8 mouse cellular contexts compared by ENCODE assay signal in the genomic region with DNA sequence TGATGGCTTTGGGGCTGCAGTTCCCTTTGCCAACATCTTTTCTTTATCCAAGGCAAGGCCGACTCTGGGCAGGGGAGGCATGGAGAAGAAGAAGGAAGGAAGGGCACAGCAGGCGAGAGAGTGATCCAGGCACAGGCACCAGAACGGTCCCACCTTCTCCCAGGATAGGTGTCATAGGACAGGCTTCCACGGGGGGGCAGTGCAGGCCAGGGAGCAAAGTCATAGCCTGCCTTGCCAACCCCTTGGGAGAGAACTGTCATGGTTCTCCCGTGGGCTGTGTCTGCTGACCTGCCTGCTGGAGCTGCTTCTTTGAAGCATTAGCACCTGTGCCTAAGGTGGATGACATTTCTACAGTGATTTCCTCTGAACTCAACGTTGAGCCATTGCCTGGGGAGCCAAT. TPM values are rescaled to one million over a fixed set of nuclear protein-coding genes. Genes with fewer than 3 reads are reported as not detected.
DNase-seq lines count a peak whose midpoint lies in the region; ATAC-seq and TF ChIP-seq lines count a peak whose summit lies in the region.

No protein-coding gene starts in this region.

- no peaks in the 10 kb centered on the region for H3K79me2 ChIP-seq in MEL (ENCODE audit: control insufficient read depth, insufficient read depth, low read length, poor library complexity)

- H3K9ac ChIP-seq in MEL (ENCODE audit: control insufficient read depth, low read depth, low read length, poor library complexity, severe bottlenecking): no peak overlapping the region
- no peak overlapping the region for H3K9ac ChIP-seq in heart, embryonic 11.5 days (ENCODE audit: low read depth, low read length)
- H3K9ac ChIP-seq in kidney, embryonic 16.5 days (replicated peaks; ENCODE audit: low read length): no peak overlapping the region
- H3K9ac ChIP-seq in liver, postnatal 0 days (replicated peaks): no peak overlapping the region

- DNase-seq in MEL (ENCODE audit: low read depth, low spot score): no peak
- peak; percentile 89 for DNase-seq in brain, adult 2 months (ENCODE audit: low read depth, low spot score)
- peak; percentile 72 for DNase-seq in liver, postnatal 0 days
- DNase-seq in right cerebral cortex, adult 18-20 months: peak; percentile 72
- DNase-seq in urinary bladder, postnatal 4 days (ENCODE audit: low spot score in 2 of 2): peak; percentile 54 to 84

- 31% methylated on average over 6 of the region's 6 CpGs for WGBS in heart, embryonic 11.5 days (ENCODE audit: insufficient replicate concordance)
- WGBS in kidney, embryonic 16.5 days: 35% methylated on average over 6 of the region's 6 CpGs
- WGBS in liver, postnatal 0 days (ENCODE audit: insufficient replicate concordance): 31% methylated on average over 6 of the region's 6 CpGs

- peak; percentile 15 for TF ChIP-seq RAD21 in MEL (IDR thresholded peaks at IDR 0.05; ENCODE audit: low read depth, low read length)

- TF ChIP-seq EP300 in MEL (IDR thresholded peaks at IDR 0.05; ENCODE audit: low read depth in 1 of 2, low read length in 2 of 2): no peak
- TF ChIP-seq EP300 in liver, postnatal 0 days (IDR thresholded peaks at IDR 0.05; ENCODE audit: low read depth): no peak

- no peaks in the 10 kb centered on the region for H3K27me3 ChIP-seq in MEL (ENCODE audit: control insufficient read depth in 1 of 2, insufficient read depth in 2 of 2, low read length in 2 of 2)
- no peaks in the 10 kb centered on the region for H3K27me3 ChIP-seq in heart, embryonic 11.5 days (ENCODE audit: control insufficient read depth, insufficient read depth, low read length)
- H3K27me3 ChIP-seq in kidney, embryonic 16.5 days (ENCODE audit: insufficient read depth, low read length): no peaks in the 10 kb centered on the region
- no peaks in the 10 kb centered on the region for H3K27me3 ChIP-seq in liver, postnatal 0 days (ENCODE audit: insufficient read depth, low read length)

- no peak overlapping the region for H3K27ac ChIP-seq in MEL (ENCODE audit: control insufficient read depth, low read depth, low read length)
- H3K27ac ChIP-seq in embryonic fibroblast, embryonic 13.5 days (ENCODE audit: insufficient read depth, low read length): no peak overlapping the region
- H3K27ac ChIP-seq in heart, embryonic 11.5 days (ENCODE audit: low read depth, low read length): no peak overlapping the region
- no peak overlapping the region for H3K27ac ChIP-seq in kidney, embryonic 16.5 days (ENCODE audit: low read length)
- H3K27ac ChIP-seq in liver, postnatal 0 days (ENCODE audit: low read depth): no peak overlapping the region

- no peaks in the 10 kb centered on the region for H3K4me1 ChIP-seq in MEL (ENCODE audit: control insufficient read depth in 1 of 2, insufficient read depth in 2 of 2, low read length in 2 of 2)
- 0 out of 2 replicates have a peak, but pooled peaks cover 4% of the 10 kb centered on the region for H3K4me1 ChIP-seq in embryonic fibroblast, embryonic 13.5 days (ENCODE audit: control insufficient read depth, insufficient read depth, low read length)
- H3K4me1 ChIP-seq in heart, embryonic 11.5 days (ENCODE audit: control insufficient read depth, insufficient read depth, low read length): peaks cover 8% of the 10 kb centered on the region; the same call in 1 of the 2 replicates
- no peaks in the 10 kb centered on the region for H3K4me1 ChIP-seq in kidney, embryonic 16.5 days (ENCODE audit: insufficient read depth, low read length)
- H3K4me1 ChIP-seq in liver, postnatal 0 days (ENCODE audit: insufficient read depth): no peaks in the 10 kb centered on the region

- peaks cover 0 to 10% of the 10 kb centered on the region in 2 experiments; a peak in 2 of 4 replicates for H3K36me3 ChIP-seq in MEL (ENCODE audit: control insufficient read depth in 1 of 2, insufficient read depth in 2 of 2, low read length in 2 of 2)
- H3K36me3 ChIP-seq in heart, embryonic 11.5 days (ENCODE audit: control insufficient read depth, insufficient read depth, low read length): no peaks in the 10 kb centered on the region
- peaks cover 18% of the 10 kb centered on the region for H3K36me3 ChIP-seq in kidney, embryonic 16.5 days (ENCODE audit: insufficient read depth, low read length)
- H3K36me3 ChIP-seq in liver, postnatal 0 days (replicated peaks; ENCODE audit: insufficient read depth, low read length): peaks cover 20% of the 10 kb centered on the region

- H3K4me3 ChIP-seq in MEL (ENCODE audit: control insufficient read depth in 1 of 2, insufficient read depth in 1 of 2, low read depth in 2 of 2, low read length in 2 of 2): no peak overlapping the region
- no peak overlapping the region for H3K4me3 ChIP-seq in embryonic fibroblast, embryonic 13.5 days (ENCODE audit: insufficient read depth, low read length)
- H3K4me3 ChIP-seq in heart, embryonic 11.5 days (ENCODE audit: low read depth, low read length): no peak overlapping the region
- H3K4me3 ChIP-seq in kidney, embryonic 16.5 days (ENCODE audit: low read length): no peak overlapping the region
- no peak overlapping the region for H3K4me3 ChIP-seq in liver, postnatal 0 days (ENCODE audit: low read depth, low read length)

- no peaks in the 10 kb centered on the region for H3K9me3 ChIP-seq in MEL (replicated peaks; ENCODE audit: insufficient read depth, low read length)
- no peaks in the 10 kb centered on the region for H3K9me3 ChIP-seq in heart, embryonic 11.5 days (replicated peaks; ENCODE audit: control insufficient read depth, low read length)
- no peaks in the 10 kb centered on the region for H3K9me3 ChIP-seq in kidney, embryonic 16.5 days (ENCODE audit: low read length)
- no peaks in the 10 kb centered on the region for H3K9me3 ChIP-seq in liver, postnatal 0 days (ENCODE audit: low read length)

- 0 out of 2 replicates have a peak, but pooled peaks have one; percentile 18 for ATAC-seq in heart, embryonic 11.5 days (replicated peaks; ENCODE audit: insufficient number of reproducible peaks, low FRiP score, low TSS enrichment)
- peak; percentile 35; the same call in 1 of the 2 replicates for ATAC-seq in kidney, embryonic 16.5 days (ENCODE audit: low FRiP score, low TSS enrichment)
- ATAC-seq in liver, postnatal 0 days: 0 out of 2 replicates have a peak, but pooled peaks have one; percentile 48

- no peak overlapping the region for H3K4me2 ChIP-seq in heart, embryonic 11.5 days
- H3K4me2 ChIP-seq in kidney, embryonic 16.5 days (replicated peaks; ENCODE audit: low read depth, low read length): no peak overlapping the region
- no peak overlapping the region for H3K4me2 ChIP-seq in liver, postnatal 0 days (ENCODE audit: low read depth, low read length)

- no peak for TF ChIP-seq POLR2A in MEL (IDR thresholded peaks at IDR 0.05; ENCODE audit: control insufficient read depth in 1 of 2, insufficient read depth in 1 of 2, low read depth in 1 of 2, low read length in 2 of 2, poor library complexity in 1 of 2)
- TF ChIP-seq POLR2A in embryonic fibroblast, embryonic 13.5 days (IDR thresholded peaks at IDR 0.05; ENCODE audit: low read depth, low read length): no peak

- TF ChIP-seq CTCF in MEL (IDR thresholded peaks at IDR 0.05 in 2 of 3, conservative IDR thresholded peaks at IDR 0.05 in 1 of 3; ENCODE audit: control insufficient read depth in 1 of 3, insufficient read depth in 1 of 3, low read depth in 2 of 3, low read length in 3 of 3, poor library complexity in 1 of 3, severe bottlenecking in 1 of 3): peak; percentile 38 to 59 (median 45); a peak in 5 of 6 replicates
- TF ChIP-seq CTCF in embryonic fibroblast, embryonic 13.5 days (IDR thresholded peaks at IDR 0.05; ENCODE audit: borderline replicate concordance, insufficient read depth, low read length): peak; percentile 76
- peak; percentile 83 for TF ChIP-seq CTCF in liver, postnatal 0 days (IDR thresholded peaks at IDR 0.05; ENCODE audit: low read depth)

TF ChIP-seq in MEL, 35 proteins besides CTCF, POLR2A, EP300 and RAD21:
- no peak for TF ChIP-seq ZKSCAN1 (IDR thresholded peaks at IDR 0.05; ENCODE audit: low read depth, low read length)
- 0 out of 2 replicates have a peak, but pooled peaks have one; percentile 24 for TF ChIP-seq SMC3 (IDR thresholded peaks at IDR 0.05; ENCODE audit: low read depth, low read length)

RNA-seq across cellular contexts. Expression of gene Vac14, which starts 27.7 kb away (rescaled TPM):
- 31.1 and 31.7 TPM in 2 replicates for total RNA-seq in MEL (2012; rRNA removed)
- polyA plus RNA-seq in MEL (2012; ENCODE audit: insufficient read depth in 1 of 2, insufficient read length in 2 of 2, low read depth in 1 of 2, low replicate concordance in 2 of 2, missing spikeins in 1 of 2): 10 to 100 TPM in 1 of 2 experiments, not detected in 1; 86.0 TPM
- 21.1 and 22.0 TPM in 2 replicates for polyA plus RNA-seq in embryonic fibroblast, embryonic 13.5 days (2011; ENCODE audit: insufficient read length, low read depth, missing spikeins)
- polyA plus RNA-seq in heart, embryonic 11.5 days (2014; fragmentation: Nextera tagmentation; extraction: Ambion mirVana): 21.6 and 22.7 TPM in 2 replicates
- 21.6 and 21.7 TPM in 2 replicates for polyA plus RNA-seq in kidney, embryonic 16.5 days (2015; fragmentation: Nextera tagmentation; extraction: Ambion mirVana)
- 5.5 and 6.5 TPM in 2 replicates for polyA plus RNA-seq in liver, postnatal 0 days (2015; fragmentation: Nextera tagmentation; extraction: Ambion mirVana)
